17 mouse cellular contexts compared by ENCODE assay signal in the genomic region with DNA sequence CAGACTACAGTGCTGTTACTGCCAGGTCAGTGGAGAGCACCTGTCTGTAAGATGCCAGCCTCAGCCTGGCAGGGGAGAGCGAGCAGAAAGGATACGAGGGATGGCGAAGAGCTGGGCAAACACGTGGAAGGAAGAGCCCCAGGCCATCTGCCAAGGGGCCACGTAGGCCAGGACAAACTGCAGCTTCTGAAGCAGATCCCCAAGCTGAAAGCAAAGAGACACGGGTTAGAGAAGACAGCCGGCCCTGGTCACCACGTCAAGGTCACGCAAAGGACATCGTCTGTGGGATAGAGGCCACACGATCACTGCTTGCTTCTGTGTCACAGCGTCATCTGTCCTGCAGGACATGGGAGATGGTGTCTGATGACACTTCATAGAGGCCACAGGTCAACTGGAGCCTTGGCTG.
DNase-seq lines count a peak whose midpoint lies in the region; ATAC-seq and TF ChIP-seq lines count a peak whose summit lies in the region.
"Had no signal": no experiment of that assay in that cellular context is flagged by ENCODE, and none has a peak within 500 bp of the region (broad histone marks: within the 10 kb centered on the region; RNA-seq: fewer than 3 reads in every experiment).

No protein-coding gene starts in this region.

- H3K36me3 ChIP-seq in heart, embryonic 10.5 days, result no peaks in the 10 kb centered on the region
- no peaks in the 10 kb centered on the region for H3K36me3 ChIP-seq in G1E (replicated peaks)
- H3K36me3 ChIP-seq: embryonic facial prominence, embryonic 13.5 days; liver, embryonic 15.5 days; midbrain, embryonic 12.5 days; stomach, embryonic 15.5 days had no signal

- H3K27me3 ChIP-seq in heart, embryonic 10.5 days (ENCODE audit: insufficient read depth, poor library complexity, severe bottlenecking), result no peaks in the 10 kb centered on the region
- H3K27me3 ChIP-seq in G1E (ENCODE audit: insufficient read depth, low read length), result no peaks in the 10 kb centered on the region
- H3K27me3 ChIP-seq: embryonic facial prominence, embryonic 13.5 days; liver, embryonic 15.5 days; midbrain, embryonic 12.5 days; neural tube, embryonic 13.5 days; stomach, embryonic 15.5 days had no signal

- H3K4me1 ChIP-seq in heart, embryonic 10.5 days, result peaks cover 9% of the 10 kb centered on the region; the same call in 1 of the 2 replicates
- no peaks in the 10 kb centered on the region for H3K4me1 ChIP-seq in G1E (ENCODE audit: insufficient read depth, low read depth, low read length)
- H3K4me1 ChIP-seq: liver, embryonic 15.5 days; midbrain, embryonic 12.5 days; stomach, embryonic 15.5 days had no signal

- no peak for DNase-seq in heart, embryonic 10.5 days (ENCODE audit: low spot score)
- DNase-seq in heart, adult 18-20 months, result no peak
- DNase-seq in G1E (ENCODE audit: low spot score), result no peak
- DNase-seq in cerebellum, adult 11 months, result peak; percentile 51
- peak; percentile 59 to 68 for DNase-seq in cerebellum, postnatal 14 days
- DNase-seq in ovary, postnatal 14 days (ENCODE audit: low spot score), result no peak
- no peak for DNase-seq in spleen, adult 18-20 months
- DNase-seq: forebrain, postnatal 0 days; kidney, adult 18-20 months; kidney, postnatal 10 days; thymus, adult 2 months had no signal

- peak; percentile 28; the same call in 1 of the 2 replicates for ATAC-seq in G1E (ENCODE audit: extremely low read depth, insufficient number of reproducible peaks, low FRiP score, poor library complexity, severe bottlenecking)
- ATAC-seq: forebrain, postnatal 0 days; hindbrain, postnatal 0 days had no signal

- H3K4me3 ChIP-seq in heart, embryonic 10.5 days, result no peak overlapping the region
- H3K4me3 ChIP-seq in G1E (ENCODE audit: low read depth, low read length), result no peak overlapping the region
- H3K4me3 ChIP-seq: embryonic facial prominence, embryonic 13.5 days; liver, embryonic 15.5 days; midbrain, embryonic 12.5 days; neural tube, embryonic 13.5 days; stomach, embryonic 15.5 days had no signal

- 79% methylated on average over 12 of the region's 12 CpGs for WGBS in heart, embryonic 10.5 days

- H3K27ac ChIP-seq in heart, embryonic 10.5 days, result peak overlapping the region; percentile 67
- H3K27ac ChIP-seq: embryonic facial prominence, embryonic 13.5 days; hindbrain, postnatal 0 days; liver, embryonic 15.5 days; midbrain, embryonic 12.5 days; neural tube, embryonic 13.5 days; stomach, embryonic 15.5 days had no signal

- no peak for TF ChIP-seq CTCF in G1E (IDR thresholded peaks at IDR 0.05; ENCODE audit: low read depth, low read length)

- no peaks in the 10 kb centered on the region for H3K9me3 ChIP-seq in heart, embryonic 10.5 days
- H3K9me3 ChIP-seq in G1E (replicated peaks), result peaks cover 72% of the 10 kb centered on the region
- H3K9me3 ChIP-seq: embryonic facial prominence, embryonic 13.5 days; liver, embryonic 15.5 days; midbrain, embryonic 12.5 days; neural tube, embryonic 13.5 days; stomach, embryonic 15.5 days had no signal

Comparison
In these comparisons a context has a peak if more than half of its experiments do, and no peak if none do; other contexts are left out.
1. DNase-seq: peak in cerebellum, adult 11 months (single experiment) and cerebellum, postnatal 14 days (2 of 2); none in heart, embryonic 10.5 days (single experiment), heart, adult 18-20 months (0 of 2), G1E (single experiment), ovary, postnatal 14 days (single experiment) and spleen, adult 18-20 months (0 of 2).